Mouse (Mus musculus) E14TG2a.4 (cell line): ENCODE data around the gene Cox4i1.

Experiments used
- CTCF ChIP-seq: conservative IDR thresholded peaks from 2 replicates; pipeline ENCODE4 v1.5.1; 2014; ENCODE audit warnings: low read length
- NANOG ChIP-seq: IDR thresholded peaks from 2 replicates; pipeline ENCODE4 v1.6.1; 2014; ENCODE audit warnings: borderline replicate concordance, low read length, mixed read lengths
- POU5F1 ChIP-seq: IDR thresholded peaks from 2 replicates; pipeline ENCODE4 v1.6.1; 2014; ENCODE audit warnings: low read length, borderline replicate concordance

GRCm38 (mm10) chr8:120668374-120668905, 418 bp downstream of the Cox4i1 start, which contains the start of gene Emc8:
- TF ChIP-seq CTCF (no peak), NANOG (no peak), POU5F1 (no peak)
